Mouse (Mus musculus): Measurements from ENCODE around the gene Dkkl1. TPM values are rescaled to one million over a fixed set of nuclear protein-coding genes. Genes with fewer than 3 reads are reported as not detected.
"Not testable (repeated sequence)": the region's sequence is repeated elsewhere in the genome, so short reads cannot be mapped to it uniquely, and the experiment has no call there.

Gene Dkkl1
- polyA plus RNA-seq, 1 experiment from 2014 or later: 0.72 TPM

DNA sequence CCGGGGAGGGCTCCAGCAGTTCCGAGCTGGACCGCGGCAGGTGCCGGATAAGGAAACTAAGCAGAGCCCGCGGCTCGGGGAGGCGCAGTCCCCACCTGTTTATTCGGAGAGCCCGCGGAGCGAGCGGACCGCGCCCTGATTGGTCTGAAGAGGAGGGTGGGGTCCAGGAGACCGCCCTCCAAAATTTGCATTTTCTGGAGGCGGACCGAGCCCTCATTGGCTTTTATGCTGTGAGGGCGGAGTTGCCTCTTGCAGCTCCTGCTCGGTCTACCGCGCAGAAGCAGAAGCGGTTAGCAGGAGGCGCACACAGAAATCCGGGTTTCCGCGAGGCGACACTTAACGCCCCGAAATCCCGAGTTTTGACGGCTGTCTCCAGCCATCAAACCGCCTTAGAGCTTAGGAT, 29.7 kb downstream of the Dkkl1 start:
- Histone ChIP-seq H3K9me3 (replicated peaks) (no peaks in the 10 kb centered on the region), H3K4me3 (peak overlapping the region; percentile 45), H3K27ac (replicated peaks) (no peak overlapping the region; the same call in 1 of the 2 replicates), H3K4me1 (peaks cover 24% of the 10 kb centered on the region), H3K36me3 (no peaks in the 10 kb centered on the region), H3K27me3 (ENCODE audit: low read depth, poor library complexity, severe bottlenecking) (peaks cover 100% of the 10 kb centered on the region)
- peak; percentile 87 for DNase-seq (ENCODE audit: low spot score)
- under 1% methylated on average over 34 of the region's 34 CpGs for WGBS

- DNase-seq (ENCODE audit: low spot score): no peak
- peak overlapping the region; percentile 45 for H3K4me3 ChIP-seq
- no peaks in the 10 kb centered on the region for H3K36me3 ChIP-seq
- peaks cover 26% of the 10 kb centered on the region for H3K4me1 ChIP-seq
- 4% methylated on average over 35 of the region's 35 CpGs for WGBS
- no peaks in the 10 kb centered on the region for H3K9me3 ChIP-seq (replicated peaks)
- no peak overlapping the region for H3K27ac ChIP-seq (replicated peaks)
- H3K27me3 ChIP-seq (ENCODE audit: low read depth, poor library complexity, severe bottlenecking): peaks cover 100% of the 10 kb centered on the region
Measured at GRCm38 (mm10) chr7:45181540-45181939, 30.4 kb downstream of the Dkkl1 start.

DNA sequence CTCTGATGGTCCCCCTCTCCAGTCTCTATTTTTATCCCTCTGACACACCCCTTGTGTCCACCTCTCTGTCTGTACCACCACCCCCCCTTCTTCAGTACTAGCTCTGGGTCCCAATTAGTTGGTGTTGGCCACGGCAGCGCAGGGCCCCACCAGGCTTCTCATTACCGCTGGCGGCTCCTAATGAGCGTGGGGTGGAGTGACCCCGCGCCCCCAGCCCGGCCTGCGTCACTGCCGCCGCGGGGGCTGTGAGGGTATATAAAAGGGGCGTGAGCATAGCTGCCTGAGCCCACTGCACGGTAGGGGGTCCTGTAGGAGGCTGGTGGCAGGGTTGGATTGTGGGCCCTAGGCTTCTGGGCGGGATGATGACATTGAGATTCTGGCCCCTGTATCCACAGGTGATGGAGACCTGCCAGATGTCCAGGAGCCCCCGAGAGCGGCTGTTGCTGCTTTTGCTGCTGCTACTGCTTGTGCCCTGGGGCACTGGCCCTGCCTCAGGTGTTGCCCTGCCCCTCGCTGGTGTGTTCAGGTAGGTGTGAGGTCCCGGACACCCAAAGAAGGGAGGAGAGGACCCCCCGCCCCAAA, 31.0 kb downstream of the Dkkl1 start, which contains the start of gene Pth2:
Gene Pth2 (plus strand): TSS at position 100 of the 582 bp plus-strand sequence.
- Histone ChIP-seq H3K27ac (replicated peaks) (no peak within 1 kb of the TSS), H3K36me3 (no peaks in the 10 kb centered on the region), H3K4me3 (peak within 1 kb of the TSS; percentile 45), H3K9me3 (replicated peaks) (no peaks in the 10 kb centered on the region), H3K27me3 (ENCODE audit: low read depth, poor library complexity, severe bottlenecking) (peaks cover 100% of the 10 kb centered on the region), H3K4me1 (peaks cover 31% of the 10 kb centered on the region)
- WGBS: 25% methylated on average over 20 of the region's 20 CpGs
- no peak for DNase-seq (ENCODE audit: low spot score)

- WGBS: 33% methylated on average over 7 of the region's 7 CpGs
- Histone ChIP-seq H3K27me3 (ENCODE audit: low read depth, poor library complexity, severe bottlenecking) (peaks cover 100% of the 10 kb centered on the region), H3K36me3 (no peaks in the 10 kb centered on the region), H3K4me3 (no peak within 1 kb of the TSS), H3K9me3 (replicated peaks) (no peaks in the 10 kb centered on the region), H3K27ac (replicated peaks) (no peak within 1 kb of the TSS), H3K4me1 (peaks cover 46% of the 10 kb centered on the region)
- no peak for DNase-seq (ENCODE audit: low spot score)
Measured at GRCm38 (mm10) chr7:45179469-45179868, 32.5 kb downstream of the Dkkl1 start, which contains the start of gene Gfy. TSS of gene Gfy (minus strand) at chr7:45179569.

GRCm38 (mm10) chr7:45178550-45178949, 33.4 kb downstream of the Dkkl1 start:
- DNase-seq (ENCODE audit: low spot score): no peak
- Histone ChIP-seq H3K4me1 (peaks cover 48% of the 10 kb centered on the region), H3K36me3 (no peaks in the 10 kb centered on the region), H3K27me3 (ENCODE audit: low read depth, poor library complexity, severe bottlenecking) (peaks cover 99% of the 10 kb centered on the region), H3K27ac (replicated peaks) (no peak overlapping the region), H3K9me3 (replicated peaks) (no peaks in the 10 kb centered on the region), H3K4me3 (no peak overlapping the region)
- 21% methylated on average over 7 of the region's 7 CpGs for WGBS

GRCm38 (mm10) chr7:45176356-45176755, 35.6 kb downstream of the Dkkl1 start:
- under 1% methylated on average over 29 of the region's 31 CpGs for WGBS
- H3K27me3 ChIP-seq (ENCODE audit: low read depth, poor library complexity, severe bottlenecking): peaks cover 97% of the 10 kb centered on the region
- H3K27ac ChIP-seq (replicated peaks): 0 out of 2 replicates have a peak overlapping the region, but pooled peaks have one; percentile 13
- peaks cover 9% of the 10 kb centered on the region; the same call in 1 of the 2 replicates for H3K9me3 ChIP-seq (replicated peaks)
- H3K4me1 ChIP-seq: peaks cover 32% of the 10 kb centered on the region
- H3K4me3 ChIP-seq: peak overlapping the region; percentile 44
- DNase-seq (ENCODE audit: low spot score): no peak
- no peaks in the 10 kb centered on the region for H3K36me3 ChIP-seq

GRCm38 (mm10) chr7:45175929-45176328, 36.0 kb downstream of the Dkkl1 start:
- H3K4me1 ChIP-seq: peaks cover 27% of the 10 kb centered on the region
- no peaks in the 10 kb centered on the region for H3K36me3 ChIP-seq
- under 1% methylated on average over 23 of the region's 23 CpGs for WGBS
- peaks cover 97% of the 10 kb centered on the region for H3K27me3 ChIP-seq (ENCODE audit: low read depth, poor library complexity, severe bottlenecking)
- no peak for DNase-seq (ENCODE audit: low spot score)
- peak overlapping the region; percentile 44 for H3K4me3 ChIP-seq
- peaks cover 11% of the 10 kb centered on the region for H3K9me3 ChIP-seq (replicated peaks)
- 0 out of 2 replicates have a peak overlapping the region, but pooled peaks have one; percentile 13 for H3K27ac ChIP-seq (replicated peaks)

DNA sequence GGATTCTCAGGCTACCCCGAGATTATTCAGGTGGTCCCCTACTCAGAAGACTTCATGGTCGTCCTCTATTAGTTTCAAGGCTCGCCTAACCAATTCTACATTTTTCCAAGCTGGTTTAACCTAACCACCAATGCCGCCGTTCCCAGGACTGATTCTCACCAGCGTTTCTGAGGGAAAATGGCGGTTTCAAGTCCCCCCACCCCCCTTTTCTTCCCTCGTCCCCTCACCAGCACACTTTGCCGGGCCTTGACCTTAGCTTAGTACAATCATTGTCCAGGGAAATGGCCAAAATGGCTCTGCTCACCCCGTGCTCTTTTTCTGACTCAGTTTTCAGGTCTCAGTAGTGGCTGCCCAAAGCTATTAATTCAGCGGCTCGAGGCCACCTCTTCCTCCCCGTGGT, 36.5 kb downstream of the Dkkl1 start:
- no peak for DNase-seq (ENCODE audit: low spot score)
- peaks cover 97% of the 10 kb centered on the region for H3K27me3 ChIP-seq (ENCODE audit: low read depth, poor library complexity, severe bottlenecking)
- 4% methylated on average over 13 of the region's 13 CpGs for WGBS
- H3K4me1 ChIP-seq: peaks cover 24% of the 10 kb centered on the region
- H3K27ac ChIP-seq (replicated peaks): no peak overlapping the region
- peak overlapping the region; percentile 44; the same call in 1 of the 2 replicates for H3K4me3 ChIP-seq
- no peaks in the 10 kb centered on the region for H3K36me3 ChIP-seq
- peaks cover 16% of the 10 kb centered on the region for H3K9me3 ChIP-seq (replicated peaks)

DNA sequence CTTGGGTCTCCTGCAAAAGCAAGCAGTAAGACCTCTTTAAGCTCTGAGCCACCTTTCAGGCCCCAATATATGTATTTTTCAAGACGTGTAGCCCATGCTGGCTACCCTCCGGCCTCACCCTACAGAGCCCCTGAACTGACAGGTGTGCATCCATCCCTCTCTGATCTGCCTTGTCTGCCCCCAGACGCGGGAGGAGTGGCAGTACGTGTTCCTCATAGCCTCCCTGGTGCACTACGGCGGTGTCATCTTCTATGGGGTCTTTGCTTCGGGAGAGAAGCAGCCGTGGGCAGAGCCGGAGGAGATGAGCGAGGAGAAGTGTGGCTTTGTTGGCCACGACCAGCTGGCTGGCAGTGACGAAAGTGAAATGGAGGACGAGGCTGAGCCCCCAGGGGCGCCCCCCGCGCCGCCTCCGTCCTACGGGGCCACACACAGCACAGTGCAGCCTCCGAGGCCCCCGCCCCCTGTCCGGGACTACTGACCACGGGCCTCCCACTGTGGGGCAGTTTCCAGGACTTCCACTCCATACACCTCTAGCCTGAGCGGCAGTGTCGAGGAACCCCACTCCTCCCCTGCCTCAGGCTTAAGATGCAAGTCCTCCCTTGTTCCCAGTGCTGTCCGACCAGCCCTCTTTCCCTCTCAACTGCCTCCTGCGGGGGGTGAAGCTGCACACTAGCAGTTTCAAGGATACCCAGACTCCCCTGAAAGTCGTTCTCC, 37.2 kb downstream of the Dkkl1 start:
- Histone ChIP-seq H3K27me3 (ENCODE audit: low read depth, poor library complexity, severe bottlenecking) (peaks cover 97% of the 10 kb centered on the region), H3K36me3 (no peaks in the 10 kb centered on the region), H3K4me3 (peak overlapping the region; percentile 43), H3K27ac (replicated peaks) (no peak overlapping the region), H3K4me1 (peaks cover 24% of the 10 kb centered on the region), H3K9me3 (replicated peaks) (peaks cover 23% of the 10 kb centered on the region)
- WGBS: 3% methylated on average over 29 of the region's 29 CpGs
- DNase-seq (ENCODE audit: low spot score): peak; percentile 51

- peaks cover 24% of the 10 kb centered on the region for H3K4me1 ChIP-seq
- DNase-seq (ENCODE audit: low spot score); H3K36me3 ChIP-seq; H3K4me3 ChIP-seq; H3K27ac ChIP-seq (replicated peaks): not testable (repeated sequence)
- WGBS: 63% methylated on average over 1 of the region's 1 CpGs
- H3K27me3 ChIP-seq (ENCODE audit: low read depth, poor library complexity, severe bottlenecking): peaks cover 97% of the 10 kb centered on the region
- peaks cover 32% of the 10 kb centered on the region for H3K9me3 ChIP-seq (replicated peaks)
Measured at GRCm38 (mm10) chr7:45173772-45174171, 38.2 kb downstream of the Dkkl1 start.

- Histone ChIP-seq H3K9me3 (replicated peaks) (peaks cover 34% of the 10 kb centered on the region), H3K27me3 (ENCODE audit: low read depth, poor library complexity, severe bottlenecking) (peaks cover 97% of the 10 kb centered on the region), H3K4me1 (peaks cover 31% of the 10 kb centered on the region), H3K4me3 (no peak overlapping the region), H3K36me3 (no peaks in the 10 kb centered on the region), H3K27ac (replicated peaks) (no peak overlapping the region)
- no peak for DNase-seq (ENCODE audit: low spot score)
- whole genome bisulfite sequencing: 58% methylated on average over 7 of the region's 7 CpGs
Measured at GRCm38 (mm10) chr7:45172974-45173373, 39.0 kb downstream of the Dkkl1 start.

- Histone ChIP-seq H3K4me3 (no peak overlapping the region), H3K27me3 (ENCODE audit: low read depth, poor library complexity, severe bottlenecking) (peaks cover 97% of the 10 kb centered on the region), H3K36me3 (no peaks in the 10 kb centered on the region), H3K27ac (replicated peaks) (no peak overlapping the region), H3K4me1 (peaks cover 15% of the 10 kb centered on the region), H3K9me3 (replicated peaks) (peaks cover 34% of the 10 kb centered on the region)
- 92% methylated on average over 3 of the region's 3 CpGs for WGBS
- DNase-seq (ENCODE audit: low spot score): no peak
Measured at GRCm38 (mm10) chr7:45169495-45169894, 42.5 kb downstream of the Dkkl1 start.

DNA sequence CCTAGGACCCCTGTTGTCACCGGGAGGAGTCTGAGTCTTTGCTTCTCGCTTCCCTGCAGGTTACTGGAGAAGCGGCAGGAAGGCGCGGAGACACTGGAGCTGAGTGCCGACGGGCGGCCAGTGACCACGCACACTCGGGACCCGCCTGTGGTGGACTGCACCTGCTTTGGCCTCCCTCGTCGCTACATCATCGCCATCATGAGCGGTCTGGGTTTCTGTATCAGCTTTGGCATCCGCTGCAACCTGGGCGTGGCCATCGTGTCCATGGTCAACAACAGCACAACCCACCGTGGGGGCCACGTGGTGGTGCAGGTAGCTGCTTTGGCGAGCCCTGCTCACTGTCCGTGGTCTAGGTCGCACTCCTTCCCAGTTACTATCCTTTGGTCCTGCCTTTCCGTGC, 43.3 kb downstream of the Dkkl1 start:
- no peak for DNase-seq (ENCODE audit: low spot score)
- peaks cover 22% of the 10 kb centered on the region for H3K4me1 ChIP-seq
- peaks cover 97% of the 10 kb centered on the region for H3K27me3 ChIP-seq (ENCODE audit: low read depth, poor library complexity, severe bottlenecking)
- H3K4me3 ChIP-seq: peak overlapping the region; percentile 31
- 5% methylated on average over 24 of the region's 24 CpGs for WGBS
- H3K27ac ChIP-seq (replicated peaks): no peak overlapping the region
- H3K9me3 ChIP-seq (replicated peaks): peaks cover 34% of the 10 kb centered on the region
- H3K36me3 ChIP-seq: no peaks in the 10 kb centered on the region

Measured in midbrain, embryonic 10.5 days (tissue).